Mouse (Mus musculus) neural tube, embryonic 12.5 days (tissue): ENCODE measurements at regions not wholly inside any gene's neighbourhood (a gene's known extent, or its start where the extent isn't known, plus 50 kb on each side); places are given as distances from the start of the nearest gene placed in this dataset.

ENCODE experiments used
- ATAC-seq: fragments of 200-750 bp; cut with Nextera tagmentation; 2 replicates; pipeline ENCODE4 v1.8.0; 2017; ENCODE audit warnings: low read depth, mild to moderate bottlenecking, moderate TSS enrichment, moderate library complexity; ENCODE audit not compliant: low FRiP score
- H3K27ac ChIP-seq: fragments of 300-500 bp; sonication (generic); 2 replicates; pipeline ENCODE4 v1.5.1; 2016
- H3K27me3 ChIP-seq: fragments of 300-500 bp; sonication (generic); replicated peaks from 2 replicates; pipeline ENCODE4 v1.6.1; 2016; ENCODE audit warnings: mild to moderate bottlenecking
- H3K36me3 ChIP-seq: fragments of 300-500 bp; sonication (generic); 2 replicates; pipeline ENCODE4 v1.6.1; 2016; ENCODE audit warnings: mild to moderate bottlenecking
- H3K4me1 ChIP-seq: fragments of 300-500 bp; sonication (generic); 2 replicates; pipeline ENCODE4 v1.6.1; 2016
- H3K4me2 ChIP-seq: fragments of 300-500 bp; sonication (generic); replicated peaks from 2 replicates; pipeline ENCODE4 v1.6.1; 2016; ENCODE audit warnings: mild to moderate bottlenecking
- H3K4me3 ChIP-seq: fragments of 300-500 bp; sonication (generic); 2 replicates; pipeline ENCODE4 v1.5.1; 2016
- H3K9ac ChIP-seq: fragments of 300-500 bp; sonication (generic); 2 replicates; pipeline ENCODE4 v1.6.1; 2016; ENCODE audit warnings: mild to moderate bottlenecking
- H3K9me3 ChIP-seq: fragments of 300-500 bp; sonication (generic); 2 replicates; pipeline ENCODE4 v1.6.1; 2016; ENCODE audit warnings: mild to moderate bottlenecking
- WGBS: fragments of 180-500 bp; shearing (Covaris S2); methylation state at CpG from one replicate; pipeline ENCODE4 v1.1.7; 2016; 5-methylcytosine and 5-hydroxymethylcytosine counted together

GRCm38 (mm10) chr13:53634637-53635203, 161.8 kb upstream of the Msx2 start:
- Histone ChIP-seq H3K36me3 (no peaks in the 10 kb centered on the region), H3K9me3 (no peaks in the 10 kb centered on the region), H3K4me1 (no peaks in the 10 kb centered on the region), H3K4me2 (no peak overlapping the region), H3K27me3 (no peaks in the 10 kb centered on the region), H3K9ac (no peak overlapping the region), H3K4me3 (no peak overlapping the region), H3K27ac (no peak overlapping the region)
- 60% methylated on average over 9 of the region's 9 CpGs for WGBS
- peak; percentile 53 for ATAC-seq

- Histone ChIP-seq H3K4me1 (0 out of 2 replicates have a peak, but pooled peaks cover 5% of the 10 kb centered on the region), H3K9ac (no peak overlapping the region), H3K4me3 (no peak overlapping the region), H3K27me3 (no peaks in the 10 kb centered on the region; the same call in 1 of the 2 replicates), H3K36me3 (no peaks in the 10 kb centered on the region), H3K9me3 (no peaks in the 10 kb centered on the region), H3K27ac (no peak overlapping the region), H3K4me2 (no peak overlapping the region)
- ATAC-seq, result no peak
- 62% methylated on average over 10 of the region's 10 CpGs for WGBS
Measured at GRCm38 (mm10) chr13:53598050-53598449, 125.2 kb upstream of the Msx2 start.

GRCm38 (mm10) chr13:53596871-53597800, 124.3 kb upstream of the Msx2 start:
- no peaks in the 10 kb centered on the region for H3K9me3 ChIP-seq
- H3K36me3 ChIP-seq, result no peaks in the 10 kb centered on the region
- 0 out of 2 replicates have a peak, but pooled peaks cover 5% of the 10 kb centered on the region for H3K4me1 ChIP-seq
- no peak for ATAC-seq
- H3K27ac ChIP-seq, result no peak overlapping the region
- no peak overlapping the region for H3K9ac ChIP-seq
- 87% methylated on average over 19 of the region's 19 CpGs for WGBS
- no peak overlapping the region for H3K4me3 ChIP-seq
- H3K4me2 ChIP-seq, result no peak overlapping the region
- no peaks in the 10 kb centered on the region for H3K27me3 ChIP-seq

- H3K4me1 ChIP-seq, result no peaks in the 10 kb centered on the region
- H3K27me3 ChIP-seq, result no peaks in the 10 kb centered on the region
- H3K36me3 ChIP-seq, result no peaks in the 10 kb centered on the region
- ATAC-seq, result no peak
- no peak overlapping the region for H3K4me2 ChIP-seq
- no peak overlapping the region for H3K27ac ChIP-seq
- H3K4me3 ChIP-seq, result no peak overlapping the region
- WGBS, result 13% methylated on average over 5 of the region's 5 CpGs
- no peaks in the 10 kb centered on the region for H3K9me3 ChIP-seq
- no peak overlapping the region for H3K9ac ChIP-seq
Measured at GRCm38 (mm10) chr13:53592755-53593154, 119.9 kb upstream of the Msx2 start.

GRCm38 (mm10) chr13:53586771-53587170, 113.9 kb upstream of the Msx2 start:
- no peak for ATAC-seq
- no peaks in the 10 kb centered on the region for H3K36me3 ChIP-seq
- 59% methylated on average over 4 of the region's 4 CpGs for WGBS

GRCm38 (mm10) chr13:53584504-53585130, 111.7 kb upstream of the Msx2 start:
- H3K4me2 ChIP-seq, result no peak overlapping the region
- H3K36me3 ChIP-seq, result 0 out of 2 replicates have a peak, but pooled peaks cover 3% of the 10 kb centered on the region
- 82% methylated on average over 9 of the region's 9 CpGs for WGBS
- H3K27me3 ChIP-seq, result no peaks in the 10 kb centered on the region
- H3K4me1 ChIP-seq, result no peaks in the 10 kb centered on the region
- H3K4me3 ChIP-seq, result no peak overlapping the region
- no peak overlapping the region for H3K27ac ChIP-seq
- ATAC-seq, result no peak
- peaks cover 7% of the 10 kb centered on the region; the same call in 1 of the 2 replicates for H3K9me3 ChIP-seq
- H3K9ac ChIP-seq, result no peak overlapping the region

More at GRCm38 (mm10) chr13:53586771-53587170, 113.9 kb upstream of the Msx2 start:
- no peaks in the 10 kb centered on the region for H3K27me3 ChIP-seq
- H3K4me2 ChIP-seq, result no peak overlapping the region
- no peak overlapping the region for H3K4me3 ChIP-seq
- H3K9ac ChIP-seq, result no peak overlapping the region
- H3K9me3 ChIP-seq, result 0 out of 2 replicates have a peak, but pooled peaks cover under 1% of the 10 kb centered on the region
- H3K27ac ChIP-seq, result no peak overlapping the region
- no peaks in the 10 kb centered on the region for H3K4me1 ChIP-seq

GRCm38 (mm10) chr13:53553876-53554577, 81.2 kb upstream of the Msx2 start:
- Histone ChIP-seq H3K9me3 (no peaks in the 10 kb centered on the region), H3K4me3 (no peak overlapping the region), H3K27me3 (no peaks in the 10 kb centered on the region), H3K4me2 (peak overlapping the region; percentile 36), H3K4me1 (peaks cover 22% of the 10 kb centered on the region), H3K36me3 (no peaks in the 10 kb centered on the region), H3K27ac (no peak overlapping the region), H3K9ac (no peak overlapping the region)
- WGBS, result 12% methylated on average over 18 of the region's 18 CpGs
- ATAC-seq, result peak; percentile 84

GRCm38 (mm10) chr13:53553192-53553875, 80.5 kb upstream of the Msx2 start:
- Histone ChIP-seq H3K27me3 (no peaks in the 10 kb centered on the region), H3K36me3 (no peaks in the 10 kb centered on the region), H3K9me3 (no peaks in the 10 kb centered on the region), H3K9ac (no peak overlapping the region), H3K4me3 (no peak overlapping the region), H3K4me2 (0 out of 2 replicates have a peak overlapping the region, but pooled peaks have one; percentile 36), H3K27ac (no peak overlapping the region), H3K4me1 (peaks cover 22% of the 10 kb centered on the region)
- 71% methylated on average over 13 of the region's 13 CpGs for WGBS
- ATAC-seq, result 0 out of 2 replicates have a peak, but pooled peaks have one; percentile 46

- 82% methylated on average over 11 of the region's 11 CpGs for WGBS
- H3K9ac ChIP-seq, result no peak overlapping the region
- no peak overlapping the region for H3K4me3 ChIP-seq
- H3K9me3 ChIP-seq, result no peaks in the 10 kb centered on the region
- H3K27me3 ChIP-seq, result no peaks in the 10 kb centered on the region
- H3K27ac ChIP-seq, result no peak overlapping the region
- H3K36me3 ChIP-seq, result no peaks in the 10 kb centered on the region
- H3K4me2 ChIP-seq, result no peak overlapping the region
- no peak for ATAC-seq
- peaks cover 7% of the 10 kb centered on the region for H3K4me1 ChIP-seq
Measured at GRCm38 (mm10) chr13:53548396-53548795, 75.5 kb upstream of the Msx2 start.

- Histone ChIP-seq H3K27me3 (no peaks in the 10 kb centered on the region), H3K36me3 (no peaks in the 10 kb centered on the region), H3K4me3 (no peak overlapping the region), H3K9ac (no peak overlapping the region), H3K9me3 (no peaks in the 10 kb centered on the region), H3K4me2 (no peak overlapping the region), H3K27ac (no peak overlapping the region), H3K4me1 (no peaks in the 10 kb centered on the region)
- WGBS, result 61% methylated on average over 5 of the region's 5 CpGs
- ATAC-seq, result no peak
Measured at GRCm38 (mm10) chr13:53543291-53543690, 70.4 kb upstream of the Msx2 start.

- 89% methylated on average over 5 of the region's 5 CpGs for WGBS
- Histone ChIP-seq H3K9ac (no peak overlapping the region), H3K27ac (no peak overlapping the region), H3K4me1 (no peaks in the 10 kb centered on the region), H3K27me3 (no peaks in the 10 kb centered on the region), H3K36me3 (no peaks in the 10 kb centered on the region), H3K9me3 (no peaks in the 10 kb centered on the region), H3K4me3 (no peak overlapping the region), H3K4me2 (no peak overlapping the region)
- no peak for ATAC-seq
Measured at GRCm38 (mm10) chr13:53539797-53540196, 66.9 kb upstream of the Msx2 start.
